Mouse (Mus musculus) liver, embryonic 14.5 days (tissue): ENCODE data around the gene Ccnt1.

ENCODE experiments used
- CTCF ChIP-seq: IDR thresholded peaks from 2 replicates; pipeline ENCODE4 v1.5.1; 2016; ENCODE audit warnings: antibody characterized with exemption, low read depth, control low read depth
- EP300 ChIP-seq: IDR thresholded peaks from 2 replicates; pipeline ENCODE4 v1.6.1; 2016; ENCODE audit warnings: antibody characterized with exemption, low read depth

DNA sequence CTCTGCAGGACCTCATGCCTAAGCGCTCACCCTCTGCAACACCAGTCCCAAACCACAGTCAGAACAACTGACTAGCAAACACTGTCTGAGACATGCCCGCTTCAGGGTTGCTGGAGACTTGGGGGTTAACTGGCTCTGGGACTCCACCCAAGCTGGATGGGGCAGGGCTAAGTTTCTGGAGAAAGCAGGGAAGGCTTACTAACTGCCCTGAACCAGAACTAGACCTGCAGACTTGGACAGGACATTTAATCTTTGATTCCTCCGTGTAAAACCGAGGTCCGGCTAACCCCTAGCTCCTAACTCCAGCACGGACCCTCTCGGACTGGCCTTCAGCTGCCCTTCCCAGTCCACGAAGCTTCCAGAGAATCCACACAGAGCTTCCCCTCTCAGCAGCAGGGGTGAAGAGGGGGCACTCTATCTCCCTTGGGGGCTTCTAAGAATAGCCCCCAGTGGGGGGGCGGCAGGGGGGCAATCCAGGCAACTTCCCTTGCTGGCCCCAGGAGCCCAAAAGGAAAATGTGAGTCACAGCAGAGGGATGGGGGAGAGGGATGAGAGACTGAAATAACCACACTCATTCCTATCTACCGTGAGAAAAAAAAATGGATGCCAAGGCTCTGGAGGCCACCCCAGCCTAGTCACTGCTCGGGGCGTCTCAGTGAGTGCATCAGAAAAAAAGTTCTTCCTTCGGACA is 31.6 kb upstream of the Ccnt1 start:
- TF ChIP-seq EP300 = no peak
- TF ChIP-seq CTCF = no peak
